Mouse (Mus musculus) limb, embryonic 11.5 days (tissue): ENCODE results near the gene Bdnf. TPM values are rescaled to one million over a fixed set of nuclear protein-coding genes. Genes with fewer than 3 reads are reported as not detected.

Experiments used
- ATAC-seq: fragments of 200-750 bp; cut with Nextera tagmentation; 2 replicates; pipeline ENCODE4 v1.8.0; 2017; ENCODE audit warnings: low read depth; ENCODE audit not compliant: insufficient number of reproducible peaks, low FRiP score, low TSS enrichment
- DNase-seq: peaks from one replicate; pipeline ENCODE4 v3.0.0-alpha.2; 2015; ENCODE audit warnings: low spot score
- H3K27ac ChIP-seq: fragments of 300-500 bp; sonication (generic); replicated peaks from 2 replicates; pipeline ENCODE4 v1.5.1; 2014; ENCODE audit warnings: low read depth, mild to moderate bottlenecking, low read length
- H3K27me3 ChIP-seq: fragments of 300-500 bp; sonication (generic); 2 replicates; pipeline ENCODE4 v1.6.1; 2014; ENCODE audit warnings: mild to moderate bottlenecking, low read length, mixed read lengths; ENCODE audit not compliant: control insufficient read depth, insufficient read depth
- H3K36me3 ChIP-seq: fragments of 300-500 bp; sonication (generic); 2 replicates; pipeline ENCODE4 v1.6.1; 2014; ENCODE audit warnings: mild to moderate bottlenecking, low read length, moderate library complexity, mixed read lengths; ENCODE audit not compliant: control insufficient read depth, insufficient read depth
- H3K4me1 ChIP-seq: fragments of 300-500 bp; sonication (generic); 2 replicates; pipeline ENCODE4 v1.6.1; 2014; ENCODE audit warnings: low read length, mixed read lengths; ENCODE audit not compliant: control insufficient read depth, insufficient read depth
- H3K4me2 ChIP-seq: fragments of 300-500 bp; sonication (generic); 2 replicates; pipeline ENCODE4 v1.6.1; 2014; ENCODE audit warnings: low read depth, mild to moderate bottlenecking, moderate library complexity; ENCODE audit not compliant: severe bottlenecking
- H3K4me3 ChIP-seq: fragments of 300-500 bp; sonication (generic); 2 replicates; pipeline ENCODE4 v1.5.1; 2014; ENCODE audit warnings: low read depth, low read length
- H3K9ac ChIP-seq: fragments of 300-500 bp; sonication (generic); 2 replicates; pipeline ENCODE4 v1.6.1; 2014; ENCODE audit warnings: mild to moderate bottlenecking, low read length
- H3K9me3 ChIP-seq: fragments of 300-500 bp; sonication (generic); 2 replicates; pipeline ENCODE4 v1.6.1; 2016; ENCODE audit warnings: low read length; ENCODE audit not compliant: control insufficient read depth
- WGBS: fragments of 180-500 bp; shearing (Covaris S2); extraction: QIAGEN DNeasy Blood & Tissue Kit; methylation state at CpG from one replicate; pipeline ENCODE4 v1.1.7; 2014; 5-methylcytosine and 5-hydroxymethylcytosine counted together
- polyA plus RNA-seq: library from polyadenylated mRNA; unstranded; fragments of >200 nt; fragmentation: Nextera tagmentation; extraction: Ambion mirVana; gene quantifications from 2 replicates; pipeline ENCODE4 v1.2.1, GENCODE M21; 2014

Gene Bdnf
- polyA plus RNA-seq = 5.9 and 6.8 TPM in 2 replicates

- 2% methylated on average over 15 of the region's 15 CpGs for WGBS
- H3K4me2 ChIP-seq = peak within 1 kb of the TSS; percentile 65
- H3K27me3 ChIP-seq = peaks cover 41% of the 10 kb centered on the region
- H3K4me3 ChIP-seq = peak within 1 kb of the TSS; percentile 28
- H3K9me3 ChIP-seq = no peaks in the 10 kb centered on the region
- H3K4me1 ChIP-seq = peaks cover 13% of the 10 kb centered on the region
- peak; percentile 29 for DNase-seq
- no peak within 1 kb of the TSS for H3K9ac ChIP-seq
- no peak within 1 kb of the TSS for H3K27ac ChIP-seq
- ATAC-seq = no peak
- no peaks in the 10 kb centered on the region for H3K36me3 ChIP-seq
Observed at GRCm38 (mm10) chr2:109674532-109674931, at the start of gene Bdnf. Bdnf (plus strand) TSS chr2:109674700.

GRCm38 (mm10) chr2:109626864-109627263, 47.6 kb upstream of the Bdnf start:
- ATAC-seq = no peak
- 75% methylated on average over 6 of the region's 6 CpGs for WGBS

GRCm38 (mm10) chr2:109673509-109674455, 718 bp upstream of the Bdnf start:
- ATAC-seq (no peak), DNase-seq (peak; percentile 43)
- WGBS = under 1% methylated on average over 48 of the region's 48 CpGs
- peak overlapping the region; percentile 28 for H3K4me3 ChIP-seq
- H3K9ac ChIP-seq = no peak overlapping the region
- peaks cover 41% of the 10 kb centered on the region for H3K27me3 ChIP-seq
- H3K4me2 ChIP-seq = peak overlapping the region; percentile 65
- H3K36me3 ChIP-seq = no peaks in the 10 kb centered on the region
- H3K9me3 ChIP-seq = no peaks in the 10 kb centered on the region
- peaks cover 13% of the 10 kb centered on the region for H3K4me1 ChIP-seq
- H3K27ac ChIP-seq = no peak overlapping the region

More at GRCm38 (mm10) chr2:109626864-109627263, 47.6 kb upstream of the Bdnf start:
- no peak for DNase-seq
- no peak overlapping the region for H3K9ac ChIP-seq
- H3K4me2 ChIP-seq = no peak overlapping the region
- H3K27ac ChIP-seq = no peak overlapping the region
- H3K9me3 ChIP-seq = no peaks in the 10 kb centered on the region
- H3K4me1 ChIP-seq = no peaks in the 10 kb centered on the region
- no peaks in the 10 kb centered on the region for H3K27me3 ChIP-seq
- no peaks in the 10 kb centered on the region for H3K36me3 ChIP-seq
- H3K4me3 ChIP-seq = no peak overlapping the region

- ATAC-seq = no peak
- Histone ChIP-seq H3K4me1 (peaks cover 13% of the 10 kb centered on the region), H3K4me2 (no peak overlapping the region)
Observed at GRCm38 (mm10) chr2:109675051-109675450, 551 bp downstream of the Bdnf start.

GRCm38 (mm10) chr2:109675973-109676617, 1.6 kb downstream of the Bdnf start:
- ATAC-seq (peak; percentile 35; the same call in 1 of the 2 replicates), DNase-seq (peak; percentile 92)
- WGBS = 1% methylated on average over 29 of the region's 29 CpGs

More at GRCm38 (mm10) chr2:109675051-109675450, 551 bp downstream of the Bdnf start:
- H3K4me3 ChIP-seq = no peak overlapping the region
- H3K9me3 ChIP-seq = no peaks in the 10 kb centered on the region
- no peak for DNase-seq
- no peak overlapping the region for H3K27ac ChIP-seq
- H3K36me3 ChIP-seq = no peaks in the 10 kb centered on the region
- H3K27me3 ChIP-seq = peaks cover 41% of the 10 kb centered on the region
- whole genome bisulfite sequencing = 8% methylated on average over 11 of the region's 11 CpGs
- no peak overlapping the region for H3K9ac ChIP-seq

GRCm38 (mm10) chr2:109676618-109676974, 2.1 kb downstream of the Bdnf start:
- peaks cover 13% of the 10 kb centered on the region for H3K4me1 ChIP-seq
- no peak overlapping the region for H3K9ac ChIP-seq
- ATAC-seq (no peak), DNase-seq (no peak)
- no peak overlapping the region for H3K27ac ChIP-seq
- no peak overlapping the region for H3K4me2 ChIP-seq
- no peaks in the 10 kb centered on the region for H3K36me3 ChIP-seq
- no peak overlapping the region for H3K4me3 ChIP-seq
- 1% methylated on average over 6 of the region's 6 CpGs for WGBS
- no peaks in the 10 kb centered on the region for H3K9me3 ChIP-seq
- peaks cover 41% of the 10 kb centered on the region for H3K27me3 ChIP-seq

More at GRCm38 (mm10) chr2:109675973-109676617, 1.6 kb downstream of the Bdnf start:
- H3K27me3 ChIP-seq = peaks cover 41% of the 10 kb centered on the region
- no peak overlapping the region for H3K4me3 ChIP-seq
- no peaks in the 10 kb centered on the region for H3K9me3 ChIP-seq
- no peak overlapping the region for H3K27ac ChIP-seq
- H3K9ac ChIP-seq = no peak overlapping the region
- peaks cover 13% of the 10 kb centered on the region for H3K4me1 ChIP-seq
- H3K4me2 ChIP-seq = no peak overlapping the region
- H3K36me3 ChIP-seq = no peaks in the 10 kb centered on the region

GRCm38 (mm10) chr2:109677221-109678089, 3.0 kb downstream of the Bdnf start:
- H3K27me3 ChIP-seq = peaks cover 41% of the 10 kb centered on the region
- DNase-seq (peak; percentile 67), ATAC-seq (peak; percentile 50)
- under 1% methylated on average over 50 of the region's 50 CpGs for WGBS
- H3K4me1 ChIP-seq = peaks cover 13% of the 10 kb centered on the region
- H3K9me3 ChIP-seq = no peaks in the 10 kb centered on the region
- H3K4me2 ChIP-seq = peak overlapping the region; percentile 98
- peak overlapping the region; percentile 57 for H3K4me3 ChIP-seq
- H3K36me3 ChIP-seq = no peaks in the 10 kb centered on the region
- H3K9ac ChIP-seq = peak overlapping the region; percentile 52
- no peak overlapping the region for H3K27ac ChIP-seq

GRCm38 (mm10) chr2:109678090-109678409, 3.5 kb downstream of the Bdnf start:
- Histone ChIP-seq H3K9ac (peak overlapping the region; percentile 22), H3K27me3 (peaks cover 41% of the 10 kb centered on the region), H3K4me2 (peak overlapping the region; percentile 98), H3K36me3 (no peaks in the 10 kb centered on the region), H3K4me1 (peaks cover 13% of the 10 kb centered on the region), H3K27ac (no peak overlapping the region), H3K4me3 (peak overlapping the region; percentile 57), H3K9me3 (no peaks in the 10 kb centered on the region)
- 0% methylated on average over 17 of the region's 18 CpGs for WGBS
- DNase-seq = peak; percentile 83
- peak; percentile 87 for ATAC-seq
